Mouse (Mus musculus): Measurements from ENCODE around the gene Rbfox1. TPM values are rescaled to one million over a fixed set of nuclear protein-coding genes. Genes with fewer than 3 reads are reported as not detected.

Rbfox1 gene
- total and polyA plus RNA-seq, 3 experiments = not detected

DNA sequence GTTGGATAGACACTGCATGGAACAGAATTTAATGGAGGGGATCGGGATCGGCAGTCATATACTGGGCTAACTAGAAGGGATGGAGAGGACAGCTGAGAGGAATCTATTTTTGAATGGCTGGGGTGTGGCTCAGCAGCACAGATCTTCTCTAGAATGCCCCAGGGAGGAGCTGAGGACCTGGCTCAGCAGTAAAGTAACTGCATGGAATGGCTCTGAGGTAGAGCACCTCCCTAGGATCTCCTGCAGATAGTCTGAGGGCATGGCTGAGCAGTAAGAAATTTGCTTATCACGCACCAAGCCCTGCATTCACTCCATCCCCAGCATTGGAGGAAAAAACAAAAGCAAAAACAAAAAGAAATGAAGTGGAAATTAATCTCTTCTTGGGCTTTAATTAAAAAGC is 225.0 kb downstream of the Rbfox1 start:
- Histone ChIP-seq H3K36me3 (ENCODE audit: control insufficient read depth in 1 of 2, insufficient read depth in 2 of 2, low read length in 2 of 2) (no peaks in the 10 kb centered on the region), H3K4me3 (ENCODE audit: control insufficient read depth in 1 of 2, insufficient read depth in 1 of 2, low read depth in 2 of 2, low read length in 2 of 2) (no peak overlapping the region), H3K79me2 (ENCODE audit: control insufficient read depth, insufficient read depth, low read length, poor library complexity) (no peaks in the 10 kb centered on the region), H3K4me1 (ENCODE audit: control insufficient read depth in 1 of 2, insufficient read depth in 2 of 2, low read length in 2 of 2) (peaks cover 0 to 5% of the 10 kb centered on the region in 2 experiments; a peak in 1 of 4 replicates), H3K27me3 (ENCODE audit: control insufficient read depth in 1 of 2, insufficient read depth in 2 of 2, low read length in 2 of 2) (no peaks in the 10 kb centered on the region; a peak in 1 of 4 replicates), H3K9ac (ENCODE audit: control insufficient read depth, low read depth, low read length, poor library complexity, severe bottlenecking) (no peak overlapping the region), H3K27ac (ENCODE audit: control insufficient read depth, low read depth, low read length) (no peak overlapping the region), H3K9me3 (replicated peaks; ENCODE audit: insufficient read depth, low read length) (no peaks in the 10 kb centered on the region)
- TF ChIP-seq USF2 (IDR thresholded peaks at IDR 0.05; ENCODE audit: borderline replicate concordance in 1 of 2, insufficient read depth in 1 of 2, low read depth in 1 of 2, low read length in 2 of 2) (no peak), MYC (IDR thresholded peaks at IDR 0.05; ENCODE audit: low read depth, low read length) (no peak), POLR2AphosphoS2 (IDR thresholded peaks at IDR 0.05; ENCODE audit: low read length) (no peak), UBTF (IDR thresholded peaks at IDR 0.05; ENCODE audit: borderline replicate concordance, insufficient read depth, low read depth, low read length) (no peak), SMC3 (IDR thresholded peaks at IDR 0.05; ENCODE audit: low read depth, low read length) (no peak), SIN3A (IDR thresholded peaks at IDR 0.05; ENCODE audit: low read length) (no peak), MAFK (IDR thresholded peaks at IDR 0.05; ENCODE audit: borderline replicate concordance, low read depth, low read length) (no peak), EP300 (IDR thresholded peaks at IDR 0.05; ENCODE audit: low read depth in 1 of 2, low read length in 2 of 2) (no peak), MEF2A (IDR thresholded peaks at IDR 0.05; ENCODE audit: extremely low read depth, insufficient replicate concordance, low read depth, low read length, poor library complexity, severe bottlenecking) (no peak), TBP (IDR thresholded peaks at IDR 0.05; ENCODE audit: low read depth, low read length) (no peak), NELFE (IDR thresholded peaks at IDR 0.05; ENCODE audit: low read depth, low read length) (no peak), USF1 (IDR thresholded peaks at IDR 0.05; ENCODE audit: low read depth, low read length) (no peak), HCFC1 (IDR thresholded peaks at IDR 0.05; ENCODE audit: low read depth, low read length) (no peak), GATA1 (IDR thresholded peaks at IDR 0.05; ENCODE audit: low read depth, low read length) (no peak)
- no peak for DNase-seq (ENCODE audit: low read depth, low spot score)

DNA sequence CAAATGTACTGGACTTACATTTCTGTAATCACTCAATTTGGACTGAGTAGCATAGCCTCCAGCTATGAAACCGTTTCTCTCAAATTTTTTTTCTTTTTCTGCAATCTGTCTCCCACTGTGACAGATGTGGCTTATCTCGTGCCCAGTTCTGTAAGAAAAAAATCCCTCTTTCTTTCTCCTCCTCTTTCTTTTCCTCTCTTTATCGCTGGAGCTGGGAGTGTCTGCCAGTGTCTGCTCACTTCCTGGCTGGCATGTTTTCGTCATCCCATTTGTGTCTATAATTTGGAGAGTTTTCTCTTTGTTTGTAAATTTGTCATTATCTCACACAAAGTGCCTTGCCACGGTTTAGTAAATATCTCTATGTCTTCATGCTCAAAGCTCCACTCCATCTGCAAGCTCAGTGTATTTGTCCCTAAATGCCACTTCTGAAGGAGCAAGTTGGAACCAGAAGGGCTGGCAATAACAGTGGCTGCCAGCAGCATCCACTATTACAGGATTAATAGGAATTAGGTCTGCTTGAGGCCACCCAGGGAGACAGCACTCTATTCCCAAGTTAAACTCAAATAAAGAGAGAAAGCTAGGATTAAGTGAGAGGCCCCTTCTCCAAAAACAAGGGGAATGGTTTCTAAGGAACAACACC is 228.8 kb downstream of the Rbfox1 start:
- no peaks in the 10 kb centered on the region for H3K9me3 ChIP-seq (replicated peaks; ENCODE audit: insufficient read depth, low read length)

More for the DNA sequence above, 228.8 kb downstream of the Rbfox1 start:
- H3K9ac ChIP-seq (ENCODE audit: control insufficient read depth, low read depth, low read length, poor library complexity, severe bottlenecking) = no peak overlapping the region
- H3K36me3 ChIP-seq (ENCODE audit: control insufficient read depth in 1 of 2, insufficient read depth in 2 of 2, low read length in 2 of 2) = no peaks in the 10 kb centered on the region
- no peaks in the 10 kb centered on the region; a peak in 1 of 4 replicates for H3K27me3 ChIP-seq (ENCODE audit: control insufficient read depth in 1 of 2, insufficient read depth in 2 of 2, low read length in 2 of 2)
- no peak overlapping the region; a peak in 1 of 4 replicates for H3K4me3 ChIP-seq (ENCODE audit: control insufficient read depth in 1 of 2, insufficient read depth in 1 of 2, low read depth in 2 of 2, low read length in 2 of 2)
- TF ChIP-seq ZNF384 (IDR thresholded peaks at IDR 0.05; ENCODE audit: low read depth, low read length) (peak; percentile 75), JUND (IDR thresholded peaks at IDR 0.05; ENCODE audit: low read depth, low read length) (no peak), MAX (IDR thresholded peaks at IDR 0.05; ENCODE audit: low read length) (no peak), ETS1 (IDR thresholded peaks at IDR 0.05; ENCODE audit: low read depth, low read length) (peak; percentile 33; the same call in 1 of the 2 replicates), TCF12 (IDR thresholded peaks at IDR 0.05; ENCODE audit: low read depth, low read length) (peak; percentile 26; the same call in 1 of the 2 replicates), ZMIZ1 (IDR thresholded peaks at IDR 0.05; ENCODE audit: low read depth, low read length) (no peak)
- H3K4me1 ChIP-seq (ENCODE audit: control insufficient read depth in 1 of 2, insufficient read depth in 2 of 2, low read length in 2 of 2) = peaks cover 0 to 5% of the 10 kb centered on the region in 2 experiments; a peak in 2 of 4 replicates
- H3K27ac ChIP-seq (ENCODE audit: control insufficient read depth, low read depth, low read length) = no peak overlapping the region; the same call in 1 of the 2 replicates
- no peak for DNase-seq (ENCODE audit: low read depth, low spot score)
- H3K79me2 ChIP-seq (ENCODE audit: control insufficient read depth, insufficient read depth, low read length, poor library complexity) = no peaks in the 10 kb centered on the region
